Mouse (Mus musculus) hindbrain, embryonic 16.5 days (tissue): Measurements from ENCODE around the gene Grid1. TPM values are rescaled to one million over a fixed set of nuclear protein-coding genes. Genes with fewer than 3 reads are reported as not detected.

Experiments
- ATAC-seq: fragments of 200-750 bp; cut with Nextera tagmentation; 2 replicates; pipeline ENCODE4 v1.8.0; 2017; ENCODE audit warnings: moderate TSS enrichment, moderate library complexity
- H3K27ac ChIP-seq: fragments of 300-500 bp; sonication (generic); 2 replicates; pipeline ENCODE4 v1.5.1; 2014; ENCODE audit warnings: low read depth, mild to moderate bottlenecking, control low read depth, low read length, moderate library complexity
- H3K27me3 ChIP-seq: fragments of 300-500 bp; sonication (generic); replicated peaks from 2 replicates; pipeline ENCODE4 v1.6.1; 2014; ENCODE audit warnings: low read length; ENCODE audit not compliant: control insufficient read depth, insufficient read depth
- H3K36me3 ChIP-seq: fragments of 300-500 bp; sonication (generic); 2 replicates; pipeline ENCODE4 v1.6.1; 2014; ENCODE audit warnings: mild to moderate bottlenecking, low read length, moderate library complexity, mixed read lengths; ENCODE audit not compliant: control insufficient read depth, insufficient read depth
- H3K4me1 ChIP-seq: fragments of 300-500 bp; sonication (generic); 2 replicates; pipeline ENCODE4 v1.6.1; 2014; ENCODE audit warnings: low read depth, low read length; ENCODE audit not compliant: control insufficient read depth, insufficient read depth
- H3K4me2 ChIP-seq: fragments of 300-500 bp; sonication (generic); 2 replicates; pipeline ENCODE4 v1.6.1; 2014; ENCODE audit warnings: mild to moderate bottlenecking, low read length, control low read depth, moderate library complexity
- H3K4me3 ChIP-seq: fragments of 300-500 bp; sonication (generic); 2 replicates; pipeline ENCODE4 v1.5.1; 2014; ENCODE audit warnings: mild to moderate bottlenecking, low read length, control low read depth, moderate library complexity
- H3K9ac ChIP-seq: fragments of 300-500 bp; sonication (generic); 2 replicates; pipeline ENCODE4 v1.6.1; 2014; ENCODE audit warnings: low read depth, mild to moderate bottlenecking, control low read depth, low read length, moderate library complexity
- H3K9me3 ChIP-seq: fragments of 300-500 bp; sonication (generic); 2 replicates; pipeline ENCODE4 v1.6.1; 2014; ENCODE audit warnings: mild to moderate bottlenecking, low read length, moderate library complexity; ENCODE audit not compliant: control insufficient read depth
- WGBS: fragments of 180-500 bp; shearing (Covaris S2); extraction: QIAGEN DNeasy Blood & Tissue Kit; methylation state at CpG from one replicate; pipeline ENCODE4 v1.1.7; 2014; 5-methylcytosine and 5-hydroxymethylcytosine counted together
- polyA plus RNA-seq: library from polyadenylated mRNA; unstranded; fragments of >200 nt; fragmentation: Nextera tagmentation; extraction: Ambion mirVana; gene quantifications from 2 replicates; pipeline ENCODE4 v1.2.1, GENCODE M21; 2015

Gene Grid1
- polyA plus RNA-seq, 1 experiment from 2014 or later: 7.1 TPM

DNA sequence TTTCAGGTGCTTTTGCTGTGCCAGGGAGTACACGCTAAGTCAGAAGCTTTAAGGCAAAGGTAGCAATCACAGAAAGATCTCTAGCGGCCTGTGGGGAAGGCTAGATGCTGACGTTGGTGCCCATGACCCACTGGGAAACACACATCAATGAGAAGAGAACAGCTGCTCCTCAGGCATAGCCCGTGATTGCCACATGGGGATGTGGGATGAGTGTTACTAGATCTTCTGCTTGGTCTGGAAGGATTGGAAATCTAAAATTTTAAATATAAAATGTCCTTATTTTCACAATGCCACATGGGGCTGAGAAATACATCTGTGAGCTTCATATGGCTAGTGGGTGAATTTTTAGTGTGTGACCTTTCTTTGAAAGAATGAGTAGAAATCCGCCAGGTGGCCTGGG is 277.3 kb downstream of the Grid1 start:
- H3K27ac ChIP-seq: no peak overlapping the region
- no peaks in the 10 kb centered on the region for H3K36me3 ChIP-seq
- H3K9me3 ChIP-seq: no peaks in the 10 kb centered on the region
- no peak overlapping the region for H3K9ac ChIP-seq
- H3K4me3 ChIP-seq: no peak overlapping the region
- peaks cover 13% of the 10 kb centered on the region for H3K4me1 ChIP-seq
- WGBS: 80% methylated on average over 5 of the region's 5 CpGs
- ATAC-seq: no peak
- no peaks in the 10 kb centered on the region for H3K27me3 ChIP-seq
- H3K4me2 ChIP-seq: no peak overlapping the region

DNA sequence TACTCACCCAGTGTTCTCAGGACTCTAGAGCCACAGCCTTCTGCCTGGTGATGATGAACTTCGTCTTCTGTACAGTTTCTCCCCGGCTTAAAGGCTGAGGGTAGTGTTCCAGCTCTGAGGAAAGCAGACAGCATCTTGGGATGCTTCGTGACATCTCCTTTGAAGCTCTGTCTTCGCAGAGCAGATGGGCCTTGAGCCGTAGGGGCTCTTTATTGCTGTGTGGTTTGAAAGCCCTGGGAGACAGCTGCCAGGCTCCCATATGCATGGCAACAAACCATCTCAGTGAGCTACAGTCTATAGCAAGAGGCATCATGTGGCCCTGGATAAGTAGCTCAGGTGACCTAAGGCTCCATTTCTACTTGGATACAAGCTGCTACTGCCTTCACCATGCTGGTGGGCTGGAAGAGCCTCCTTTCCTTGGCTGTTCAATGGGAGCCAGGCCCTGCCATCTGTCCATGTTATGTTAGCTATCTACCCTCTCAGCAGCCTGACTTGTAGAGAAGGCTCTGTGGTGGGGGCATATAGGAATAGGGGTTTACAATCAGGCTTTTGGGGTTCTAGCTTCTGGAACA is 283.8 kb downstream of the Grid1 start:
- 77% methylated on average over 5 of the region's 5 CpGs for WGBS
- no peak overlapping the region for H3K27ac ChIP-seq

GRCm38 (mm10) chr14:35107596-35107995 is 287.7 kb downstream of the Grid1 start:
- Histone ChIP-seq H3K4me3 (no peak overlapping the region), H3K4me1 (peaks cover 2% of the 10 kb centered on the region; the same call in 1 of the 2 replicates), H3K27me3 (no peaks in the 10 kb centered on the region), H3K36me3 (no peaks in the 10 kb centered on the region), H3K4me2 (no peak overlapping the region), H3K9me3 (no peaks in the 10 kb centered on the region), H3K27ac (no peak overlapping the region), H3K9ac (no peak overlapping the region)
- no peak for ATAC-seq
- 85% methylated on average over 3 of the region's 3 CpGs for WGBS

More for the DNA sequence above, 283.8 kb downstream of the Grid1 start:
- H3K4me2 ChIP-seq: no peak overlapping the region
- H3K36me3 ChIP-seq: no peaks in the 10 kb centered on the region
- H3K4me3 ChIP-seq: no peak overlapping the region
- H3K9ac ChIP-seq: no peak overlapping the region
- no peaks in the 10 kb centered on the region for H3K27me3 ChIP-seq
- ATAC-seq: 0 out of 2 replicates have a peak, but pooled peaks have one; percentile 29
- H3K9me3 ChIP-seq: no peaks in the 10 kb centered on the region
- no peaks in the 10 kb centered on the region for H3K4me1 ChIP-seq

- Histone ChIP-seq H3K9me3 (no peaks in the 10 kb centered on the region), H3K4me3 (no peak overlapping the region), H3K4me1 (peaks cover 5% of the 10 kb centered on the region; the same call in 1 of the 2 replicates), H3K27me3 (no peaks in the 10 kb centered on the region), H3K36me3 (no peaks in the 10 kb centered on the region), H3K4me2 (no peak overlapping the region), H3K9ac (no peak overlapping the region), H3K27ac (no peak overlapping the region)
- WGBS: 51% methylated on average over 1 of the region's 1 CpGs
- no peak for ATAC-seq
Measured at GRCm38 (mm10) chr14:35110928-35111327, 291.0 kb downstream of the Grid1 start.

- peak; percentile 80 for ATAC-seq
- Histone ChIP-seq H3K4me2 (no peak overlapping the region), H3K27ac (no peak overlapping the region; the same call in 1 of the 2 replicates), H3K27me3 (no peaks in the 10 kb centered on the region), H3K9me3 (no peaks in the 10 kb centered on the region), H3K36me3 (no peaks in the 10 kb centered on the region), H3K4me3 (no peak overlapping the region), H3K9ac (no peak overlapping the region), H3K4me1 (peaks cover 5% of the 10 kb centered on the region; the same call in 1 of the 2 replicates)
- 31% methylated on average over 11 of the region's 11 CpGs for WGBS
Measured at GRCm38 (mm10) chr14:35112327-35113275, 292.7 kb downstream of the Grid1 start.

- H3K27me3 ChIP-seq: no peaks in the 10 kb centered on the region
- peaks cover 5% of the 10 kb centered on the region; the same call in 1 of the 2 replicates for H3K4me1 ChIP-seq
- no peak overlapping the region; the same call in 1 of the 2 replicates for H3K27ac ChIP-seq
- no peaks in the 10 kb centered on the region for H3K9me3 ChIP-seq
- no peak overlapping the region for H3K4me3 ChIP-seq
- H3K36me3 ChIP-seq: no peaks in the 10 kb centered on the region
- 59% methylated on average over 2 of the region's 2 CpGs for WGBS
- H3K4me2 ChIP-seq: no peak overlapping the region
- ATAC-seq: peak; percentile 14; the same call in 1 of the 2 replicates
- H3K9ac ChIP-seq: no peak overlapping the region
Measured at GRCm38 (mm10) chr14:35113276-35113645, 293.4 kb downstream of the Grid1 start.

DNA sequence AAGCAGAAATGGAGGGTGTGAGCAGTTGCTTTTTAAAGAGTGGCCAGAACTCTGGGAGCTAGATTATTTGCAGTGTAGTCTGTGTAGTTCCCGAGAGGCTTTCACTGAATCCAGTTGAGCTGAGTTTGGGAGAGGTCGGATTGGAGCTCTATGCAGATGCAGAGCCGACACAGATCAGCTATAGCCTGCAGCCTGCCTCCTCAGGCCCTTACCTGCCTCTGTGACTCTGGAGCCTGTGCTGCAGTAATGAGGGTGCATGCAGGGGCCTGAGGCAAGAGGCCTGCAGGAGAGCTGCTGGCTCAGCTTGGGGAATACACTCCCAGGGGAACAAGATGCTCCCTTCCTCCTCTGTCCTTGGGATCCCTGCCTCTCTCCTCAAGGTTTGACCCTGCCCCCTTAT is 296.0 kb downstream of the Grid1 start:
- Histone ChIP-seq H3K9me3 (no peaks in the 10 kb centered on the region), H3K4me1 (peaks cover 5% of the 10 kb centered on the region; the same call in 1 of the 2 replicates), H3K4me2 (no peak overlapping the region), H3K36me3 (no peaks in the 10 kb centered on the region), H3K27me3 (no peaks in the 10 kb centered on the region), H3K27ac (no peak overlapping the region), H3K4me3 (no peak overlapping the region), H3K9ac (no peak overlapping the region)
- ATAC-seq: no peak
- 70% methylated on average over 3 of the region's 3 CpGs for WGBS

DNA sequence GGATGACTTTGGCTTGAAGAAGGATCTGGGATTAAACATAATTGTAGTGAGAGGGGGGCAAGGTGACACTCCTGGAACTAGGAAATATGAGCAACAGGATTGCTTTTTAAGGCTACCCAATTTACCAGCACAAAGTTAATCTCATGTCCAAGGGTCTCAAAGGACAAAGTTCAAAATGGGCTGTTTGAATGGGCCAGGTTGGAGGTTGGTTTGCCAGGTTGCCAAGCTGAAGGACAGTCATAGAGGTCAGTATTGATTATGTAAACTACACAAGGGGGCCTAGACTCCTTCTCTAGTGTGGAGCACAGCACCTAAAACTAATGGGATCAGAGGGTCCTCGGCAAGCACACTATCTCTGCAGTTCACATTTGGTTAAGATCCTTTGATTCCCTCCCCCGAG is 300.2 kb downstream of the Grid1 start:
- H3K36me3 ChIP-seq: no peaks in the 10 kb centered on the region
- no peak overlapping the region for H3K4me2 ChIP-seq
- WGBS: 84% methylated on average over 2 of the region's 2 CpGs
- no peak overlapping the region for H3K27ac ChIP-seq
- no peaks in the 10 kb centered on the region for H3K27me3 ChIP-seq
- H3K9me3 ChIP-seq: no peaks in the 10 kb centered on the region
- no peak for ATAC-seq
- no peaks in the 10 kb centered on the region for H3K4me1 ChIP-seq
- no peak overlapping the region for H3K9ac ChIP-seq
- H3K4me3 ChIP-seq: no peak overlapping the region

- Histone ChIP-seq H3K9me3 (no peaks in the 10 kb centered on the region), H3K27me3 (no peaks in the 10 kb centered on the region), H3K27ac (no peak overlapping the region), H3K36me3 (no peaks in the 10 kb centered on the region), H3K4me2 (no peak overlapping the region), H3K9ac (no peak overlapping the region), H3K4me3 (no peak overlapping the region), H3K4me1 (no peaks in the 10 kb centered on the region)
- 86% methylated on average over 4 of the region's 4 CpGs for WGBS
- no peak for ATAC-seq
Measured at GRCm38 (mm10) chr14:35120905-35121304, 301.0 kb downstream of the Grid1 start.
